Mouse (Mus musculus) liver, postnatal 0 days (tissue): Measurements from ENCODE around the gene Ezr.

ENCODE experiments used
- CTCF ChIP-seq: sonication (generic); IDR thresholded peaks from 2 replicates; pipeline ENCODE4 v1.5.1; 2016; ENCODE audit warnings: antibody characterized with exemption, low read depth
- EP300 ChIP-seq: IDR thresholded peaks from 2 replicates; pipeline ENCODE4 v1.6.1; 2016; ENCODE audit warnings: antibody characterized with exemption, low read depth, mild to moderate bottlenecking

- TF ChIP-seq CTCF (no peak), EP300 (no peak)
Observed at GRCm38 (mm10) chr17:6742083-6743038, 40.2 kb downstream of the Ezr start.
